Mouse (Mus musculus): ENCODE results near the gene Itih3. TPM values are rescaled to one million over a fixed set of nuclear protein-coding genes. Genes with fewer than 3 reads are reported as not detected.

Gene Itih3
- polyA plus RNA-seq, 3 experiments from 2014 or later: not detected

GRCm38 (mm10) chr14:30899972-30900371 lies 23.6 kb downstream of the Itih3 start:
- ATAC-seq: no peak

- no peak for ATAC-seq
Measured at GRCm38 (mm10) chr14:30888271-30888732, 35.3 kb downstream of the Itih3 start.

- ATAC-seq: no peak
Measured at GRCm38 (mm10) chr14:30886204-30886603, 37.4 kb downstream of the Itih3 start, which contains the start of gene Itih4. Itih4 (plus strand) TSS chr14:30886476.

GRCm38 (mm10) chr14:30885298-30885697 lies 38.3 kb downstream of the Itih3 start:
- ATAC-seq: no peak

GRCm38 (mm10) chr14:30881718-30882108 lies 41.8 kb downstream of the Itih3 start:
- no peak for ATAC-seq

- no peak for ATAC-seq
Measured at GRCm38 (mm10) chr14:30880811-30881717, 42.5 kb downstream of the Itih3 start.

- ATAC-seq: no peak
Measured at GRCm38 (mm10) chr14:30880251-30880650, 43.3 kb downstream of the Itih3 start.

- no peak for ATAC-seq
Measured at GRCm38 (mm10) chr14:30879794-30880193, 43.8 kb downstream of the Itih3 start.

- no peak for ATAC-seq
Measured at GRCm38 (mm10) chr14:30878958-30879571, 44.5 kb downstream of the Itih3 start, which contains the start of gene Mustn1. Mustn1 (plus strand) TSS chr14:30879200.

- ATAC-seq: peak; percentile 28
Measured at GRCm38 (mm10) chr14:30877827-30878226, 45.7 kb downstream of the Itih3 start.

GRCm38 (mm10) chr14:30876451-30876850 lies 47.1 kb downstream of the Itih3 start:
- ATAC-seq: no peak

- no peak for ATAC-seq
Measured at GRCm38 (mm10) chr14:30875955-30876354, 47.6 kb downstream of the Itih3 start.

GRCm38 (mm10) chr14:30875130-30875865 lies 48.3 kb downstream of the Itih3 start:
- no peak for ATAC-seq

GRCm38 (mm10) chr14:30874095-30874700 lies 49.4 kb downstream of the Itih3 start:
- ATAC-seq: no peak

GRCm38 (mm10) chr14:30870206-30871147 lies 53.1 kb downstream of the Itih3 start:
- ATAC-seq: no peak

GRCm38 (mm10) chr14:30869391-30869801 lies 54.2 kb downstream of the Itih3 start:
- ATAC-seq: no peak

GRCm38 (mm10) chr14:30868826-30869225 lies 54.7 kb downstream of the Itih3 start:
- no peak for ATAC-seq

GRCm38 (mm10) chr14:30867042-30867441 lies 56.5 kb downstream of the Itih3 start:
- no peak for ATAC-seq

GRCm38 (mm10) chr14:30865311-30865710 lies 58.2 kb downstream of the Itih3 start:
- ATAC-seq: no peak

- ATAC-seq: no peak
Measured at GRCm38 (mm10) chr14:30862368-30862767, 61.2 kb downstream of the Itih3 start.

- no peak for ATAC-seq
Measured at GRCm38 (mm10) chr14:30861421-30862125, 62.0 kb downstream of the Itih3 start.
